Mouse (Mus musculus) layer of hippocampus, adult 9-11 months (tissue): ENCODE results near the gene Naaladl2.

Source experiments
- DNase-seq: peaks from one replicate; pipeline ENCODE4 v3.0.0; 2022

Naaladl2 gene

GRCm38 (mm10) chr3:23907682-23908081, 1236.4 kb downstream of the Naaladl2 start:
- no peak for DNase-seq

GRCm38 (mm10) chr3:23865688-23866087, 1278.4 kb downstream of the Naaladl2 start:
- DNase-seq: no peak

GRCm38 (mm10) chr3:23857275-23857674, 1286.8 kb downstream of the Naaladl2 start:
- DNase-seq: no peak

- DNase-seq: no peak
These were observed 1326.5 kb downstream of the Naaladl2 start for GRCm38 (mm10) chr3:23817585-23817984.

- no peak for DNase-seq
These were observed 1385.3 kb downstream of the Naaladl2 start for GRCm38 (mm10) chr3:23758746-23759145.
